Mouse (Mus musculus): ENCODE measurements around the gene Mmp14. TPM values are rescaled to one million over a fixed set of nuclear protein-coding genes. Genes with fewer than 3 reads are reported as not detected.

Gene Mmp14
- polyA plus RNA-seq, 1 experiment, result 119 TPM

DNA sequence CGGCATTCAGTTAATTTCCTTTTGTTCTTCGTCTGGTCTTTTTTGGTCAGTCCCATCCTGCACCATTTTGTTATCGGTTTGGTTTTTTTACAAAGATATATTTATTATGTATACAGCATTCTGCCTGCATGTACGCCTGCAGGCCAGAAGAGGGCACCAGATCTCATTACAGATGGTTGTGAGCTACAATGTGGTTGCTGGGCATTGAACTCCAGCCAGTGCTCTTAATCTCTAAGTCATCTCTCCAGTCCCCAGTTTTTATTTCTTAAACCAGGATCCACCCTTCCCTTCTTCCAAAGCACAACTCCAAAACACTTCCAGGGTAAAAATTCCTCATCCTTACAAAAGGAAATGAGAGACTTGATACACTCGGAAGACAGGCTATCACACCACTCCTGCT, 8.0 kb upstream of the Mmp14 start:
- whole genome bisulfite sequencing, result 66% methylated on average over 5 of the region's 5 CpGs
- DNase-seq, result no peak
- Histone ChIP-seq H3K4me3 (replicated peaks; ENCODE audit: extremely low read depth, low read depth, low read length) (no peak overlapping the region), H3K4me1 (ENCODE audit: control insufficient read depth, insufficient read depth, low read length) (peaks cover 4% of the 10 kb centered on the region)
- no peak for TF ChIP-seq POLR2A (IDR thresholded peaks at IDR 0.05; ENCODE audit: borderline replicate concordance, extremely low read depth, low read depth, low read length)
- TF ChIP-seq CTCF (IDR thresholded peaks at IDR 0.05; ENCODE audit: insufficient read depth, low read length), result peak; percentile 73

DNA sequence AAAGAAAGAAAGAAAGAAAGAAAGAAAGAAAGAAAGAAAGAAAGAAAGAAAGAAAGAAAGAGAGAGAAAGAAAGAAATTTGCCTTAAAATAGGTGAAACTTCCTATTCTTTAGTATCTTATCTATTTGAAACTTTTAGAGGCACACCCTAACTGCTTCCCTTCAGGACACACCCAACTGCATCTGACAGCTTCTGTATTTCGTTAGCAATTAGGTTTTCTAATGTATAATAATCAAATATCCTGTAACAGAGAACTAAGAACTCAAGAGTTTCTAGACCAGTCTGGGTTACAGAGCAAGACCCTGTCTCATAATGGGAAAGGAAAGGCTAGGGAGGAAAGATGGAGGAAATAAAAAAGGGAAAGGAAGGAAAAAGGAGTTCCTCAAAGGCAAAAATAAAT, 6.8 kb upstream of the Mmp14 start:
- no peak for DNase-seq
- no peak overlapping the region for H3K4me3 ChIP-seq (replicated peaks; ENCODE audit: extremely low read depth, low read depth, low read length)
- TF ChIP-seq POLR2A (IDR thresholded peaks at IDR 0.05; ENCODE audit: borderline replicate concordance, extremely low read depth, low read depth, low read length) (no peak), CTCF (IDR thresholded peaks at IDR 0.05; ENCODE audit: insufficient read depth, low read length) (no peak)
- peaks cover 4% of the 10 kb centered on the region for H3K4me1 ChIP-seq (ENCODE audit: control insufficient read depth, insufficient read depth, low read length)
- WGBS, result 51% methylated on average over 1 of the region's 1 CpGs

DNA sequence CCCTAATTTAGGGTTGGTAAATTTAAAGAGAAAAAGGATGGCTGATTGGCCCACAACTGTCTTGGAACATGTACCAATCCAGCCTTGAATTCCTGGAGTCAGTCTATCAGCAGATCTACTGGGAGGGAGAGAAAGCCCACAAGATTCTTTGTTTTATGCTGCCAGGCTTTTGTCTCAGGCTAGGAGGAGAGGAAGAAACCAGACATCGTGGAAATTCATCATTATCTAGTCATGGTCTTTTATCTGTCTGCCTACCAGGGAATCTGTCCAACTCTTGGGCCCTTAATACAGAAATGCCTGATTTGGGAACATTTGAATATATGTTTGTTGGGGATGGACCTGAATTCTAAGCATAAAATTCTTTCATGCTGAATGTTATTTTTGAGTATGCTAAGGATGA, 5.9 kb upstream of the Mmp14 start:
- WGBS, result 54% methylated on average over 1 of the region's 1 CpGs
- peaks cover 8% of the 10 kb centered on the region for H3K4me1 ChIP-seq (ENCODE audit: control insufficient read depth, insufficient read depth, low read length)
- DNase-seq, result no peak
- H3K4me3 ChIP-seq (replicated peaks; ENCODE audit: extremely low read depth, low read depth, low read length), result no peak overlapping the region
- TF ChIP-seq CTCF (IDR thresholded peaks at IDR 0.05; ENCODE audit: insufficient read depth, low read length) (no peak), POLR2A (IDR thresholded peaks at IDR 0.05; ENCODE audit: borderline replicate concordance, extremely low read depth, low read depth, low read length) (no peak)

DNA sequence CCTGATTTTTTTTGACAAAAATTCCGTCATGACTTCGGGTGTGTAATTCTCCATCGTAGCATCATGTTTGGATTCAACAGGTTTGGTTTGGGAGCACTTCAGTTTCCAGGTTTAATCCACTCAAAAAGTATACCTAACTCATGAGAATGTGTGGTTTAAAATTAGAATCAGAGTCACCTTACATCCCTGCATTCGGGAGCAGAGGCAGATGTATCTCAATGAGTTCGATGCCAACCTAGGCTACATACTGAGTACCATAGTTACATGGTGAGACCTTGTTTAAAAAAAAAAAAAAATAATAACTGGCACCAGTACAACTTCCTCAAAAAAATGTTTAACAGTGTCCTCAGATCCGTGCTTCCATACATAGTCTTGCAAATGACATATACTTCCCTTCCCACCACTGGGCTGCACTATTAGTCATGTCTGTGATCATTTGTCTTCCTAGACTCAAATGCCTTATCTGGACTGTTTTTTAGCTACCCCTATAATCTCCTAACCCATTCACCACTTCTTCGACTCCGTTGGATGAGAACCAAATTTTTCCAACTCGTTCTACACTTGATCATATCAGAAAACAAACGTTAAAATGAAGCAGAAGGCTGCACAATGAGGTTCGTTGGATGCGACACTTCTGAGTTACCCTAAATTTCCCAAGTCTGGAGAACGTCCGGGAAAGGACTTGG, 5.3 kb upstream of the Mmp14 start:
- Histone ChIP-seq H3K4me1 (ENCODE audit: control insufficient read depth, insufficient read depth, low read length) (peaks cover 11% of the 10 kb centered on the region), H3K4me3 (replicated peaks; ENCODE audit: extremely low read depth, low read depth, low read length) (peak overlapping the region; percentile 98)
- TF ChIP-seq CTCF (IDR thresholded peaks at IDR 0.05; ENCODE audit: insufficient read depth, low read length) (no peak), POLR2A (IDR thresholded peaks at IDR 0.05; ENCODE audit: borderline replicate concordance, extremely low read depth, low read depth, low read length) (no peak)
- 26% methylated on average over 14 of the region's 14 CpGs for WGBS
- no peak for DNase-seq

DNA sequence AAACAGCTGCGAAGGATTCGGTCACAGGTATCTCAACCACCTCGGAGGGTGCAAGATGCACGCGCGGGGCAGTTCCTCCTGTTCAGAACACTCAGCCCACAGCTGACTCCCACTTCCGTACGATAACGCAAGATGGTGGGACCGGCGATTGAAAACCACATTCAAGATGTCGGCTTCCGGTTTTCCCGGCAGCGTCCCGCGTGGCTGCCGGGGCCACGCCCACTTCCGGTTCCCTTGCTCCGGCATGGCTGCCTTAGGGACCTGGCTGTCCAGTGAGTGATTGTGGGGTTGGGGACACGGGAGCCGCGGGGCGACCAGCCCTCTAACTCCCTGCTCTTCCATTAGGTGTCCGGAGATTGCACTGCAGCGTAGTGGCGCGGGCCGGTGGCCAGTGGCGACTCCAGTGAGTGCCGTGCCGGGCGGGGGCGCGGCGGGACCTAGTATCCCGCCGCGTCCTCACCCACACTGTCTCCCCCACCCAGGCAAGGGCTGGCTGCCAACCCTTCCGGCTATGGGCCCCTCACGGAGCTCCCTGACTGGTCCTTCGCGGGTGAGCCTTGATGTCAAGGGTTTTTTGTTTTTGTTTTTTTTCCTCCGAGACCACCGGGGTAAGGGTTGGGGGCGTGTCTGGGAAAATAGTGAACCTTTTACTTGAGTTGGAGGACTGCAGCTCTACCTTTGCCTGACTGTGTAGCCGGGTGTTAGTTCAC, 4.6 kb upstream of the Mmp14 start, which contains the start of gene Mrpl52:
Mrpl52 (plus strand) TSS at position 221 of the 710 bp plus-strand sequence.
- DNase-seq, result peak; percentile 91
- TF ChIP-seq POLR2A (IDR thresholded peaks at IDR 0.05; ENCODE audit: borderline replicate concordance, extremely low read depth, low read depth, low read length) (peak; percentile 88; the same call in 1 of the 2 replicates), CTCF (IDR thresholded peaks at IDR 0.05; ENCODE audit: insufficient read depth, low read length) (no peak)
- WGBS, result 1% methylated on average over 48 of the region's 48 CpGs
- H3K4me1 ChIP-seq (ENCODE audit: control insufficient read depth, insufficient read depth, low read length), result peaks cover 11% of the 10 kb centered on the region
- peak within 1 kb of the TSS; percentile 98 for H3K4me3 ChIP-seq (replicated peaks; ENCODE audit: extremely low read depth, low read depth, low read length)

DNA sequence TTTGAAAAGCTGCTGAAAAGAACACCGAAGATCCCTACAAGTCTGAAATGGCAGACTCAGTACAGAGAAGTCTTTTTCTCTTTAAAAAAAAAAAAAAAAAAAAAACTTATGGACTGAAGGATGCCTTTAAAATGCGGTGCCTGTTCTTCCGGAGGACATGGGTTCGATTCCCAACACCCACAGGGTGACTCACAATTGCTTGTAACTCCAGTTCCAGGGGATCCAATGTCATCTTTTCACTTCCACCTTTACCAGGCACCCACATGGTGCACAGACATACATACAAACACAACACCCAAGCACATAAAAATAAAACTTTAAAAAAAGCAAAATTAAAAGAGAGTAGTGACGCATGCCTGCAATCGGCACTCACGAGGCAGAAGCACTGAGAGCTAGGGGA, 3.7 kb upstream of the Mmp14 start:
- WGBS, result 82% methylated on average over 7 of the region's 7 CpGs

DNA sequence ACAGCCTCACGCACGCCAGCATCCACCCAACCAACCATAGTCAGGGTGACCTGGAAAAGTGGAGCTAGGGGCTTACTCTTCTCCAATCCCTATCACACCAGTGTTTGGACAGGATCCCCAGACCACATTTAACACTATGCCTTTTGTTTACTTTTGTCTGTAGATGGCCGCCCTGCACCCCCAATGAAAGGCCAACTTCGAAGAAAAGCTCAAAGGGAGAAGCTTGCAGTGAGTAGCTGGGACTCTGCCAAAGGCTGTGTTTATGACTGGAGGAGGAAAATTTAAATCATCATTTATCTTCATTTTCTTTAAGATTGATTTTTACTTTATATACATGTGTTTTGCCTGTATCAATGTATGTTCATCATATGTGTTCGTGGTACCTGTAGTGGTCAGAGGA, 3.0 kb upstream of the Mmp14 start:
- Histone ChIP-seq H3K4me1 (ENCODE audit: control insufficient read depth, insufficient read depth, low read length) (peaks cover 18% of the 10 kb centered on the region), H3K4me3 (replicated peaks; ENCODE audit: extremely low read depth, low read depth, low read length) (no peak overlapping the region)
- DNase-seq, result no peak
- WGBS, result 81% methylated on average over 5 of the region's 5 CpGs
- TF ChIP-seq CTCF (IDR thresholded peaks at IDR 0.05; ENCODE audit: insufficient read depth, low read length) (no peak), POLR2A (IDR thresholded peaks at IDR 0.05; ENCODE audit: borderline replicate concordance, extremely low read depth, low read depth, low read length) (no peak)

More for the DNA sequence above, 3.7 kb upstream of the Mmp14 start:
- DNase-seq, result no peak
- TF ChIP-seq POLR2A (IDR thresholded peaks at IDR 0.05; ENCODE audit: borderline replicate concordance, extremely low read depth, low read depth, low read length) (no peak), CTCF (IDR thresholded peaks at IDR 0.05; ENCODE audit: insufficient read depth, low read length) (no peak)
- Histone ChIP-seq H3K4me3 (replicated peaks; ENCODE audit: extremely low read depth, low read depth, low read length) (no peak overlapping the region), H3K4me1 (ENCODE audit: control insufficient read depth, insufficient read depth, low read length) (peaks cover 11% of the 10 kb centered on the region)

DNA sequence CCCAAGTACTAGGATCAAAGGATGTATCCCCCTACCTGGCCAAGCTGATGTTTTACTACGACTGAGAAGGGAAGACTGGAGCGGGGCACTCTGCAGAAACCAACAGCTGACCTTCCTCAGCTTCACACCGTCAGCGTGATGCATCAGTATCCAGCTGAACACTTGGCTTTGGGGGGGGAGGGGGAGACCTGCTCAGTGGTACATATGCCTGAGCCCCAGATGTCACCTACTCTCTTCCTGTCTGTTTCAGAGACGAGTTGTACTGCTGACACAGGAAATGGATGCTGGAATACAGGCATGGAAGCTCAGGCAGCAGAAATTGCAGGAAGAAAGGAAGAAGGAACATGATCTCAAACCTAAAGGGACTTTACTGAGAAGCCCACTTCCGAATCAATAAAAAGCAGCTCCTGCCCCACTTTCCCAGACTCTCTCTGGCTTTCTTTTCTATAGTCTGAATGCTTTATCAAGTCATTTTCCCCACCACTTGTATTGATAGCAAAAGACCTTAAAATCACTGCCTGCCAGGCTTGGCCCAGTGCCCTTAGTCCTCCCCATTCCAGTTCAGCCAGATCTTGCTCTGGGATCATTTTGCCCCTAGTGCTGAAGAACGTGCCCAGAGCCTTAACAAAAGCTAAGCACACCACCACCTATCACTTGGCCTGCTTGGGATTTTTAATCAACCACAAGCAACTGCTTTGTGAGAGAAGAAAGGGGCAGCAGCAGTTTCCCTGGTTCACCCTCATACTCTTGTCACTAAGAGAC, 1.9 kb upstream of the Mmp14 start:
- no peak overlapping the region for H3K4me3 ChIP-seq (replicated peaks; ENCODE audit: extremely low read depth, low read depth, low read length)
- no peak for DNase-seq
- peaks cover 25% of the 10 kb centered on the region for H3K4me1 ChIP-seq (ENCODE audit: control insufficient read depth, insufficient read depth, low read length)
- WGBS, result 32% methylated on average over 7 of the region's 7 CpGs
- TF ChIP-seq CTCF (IDR thresholded peaks at IDR 0.05; ENCODE audit: insufficient read depth, low read length), result no peak
- TF ChIP-seq POLR2A (IDR thresholded peaks at IDR 0.05; ENCODE audit: borderline replicate concordance, extremely low read depth, low read depth, low read length), result no peak

DNA sequence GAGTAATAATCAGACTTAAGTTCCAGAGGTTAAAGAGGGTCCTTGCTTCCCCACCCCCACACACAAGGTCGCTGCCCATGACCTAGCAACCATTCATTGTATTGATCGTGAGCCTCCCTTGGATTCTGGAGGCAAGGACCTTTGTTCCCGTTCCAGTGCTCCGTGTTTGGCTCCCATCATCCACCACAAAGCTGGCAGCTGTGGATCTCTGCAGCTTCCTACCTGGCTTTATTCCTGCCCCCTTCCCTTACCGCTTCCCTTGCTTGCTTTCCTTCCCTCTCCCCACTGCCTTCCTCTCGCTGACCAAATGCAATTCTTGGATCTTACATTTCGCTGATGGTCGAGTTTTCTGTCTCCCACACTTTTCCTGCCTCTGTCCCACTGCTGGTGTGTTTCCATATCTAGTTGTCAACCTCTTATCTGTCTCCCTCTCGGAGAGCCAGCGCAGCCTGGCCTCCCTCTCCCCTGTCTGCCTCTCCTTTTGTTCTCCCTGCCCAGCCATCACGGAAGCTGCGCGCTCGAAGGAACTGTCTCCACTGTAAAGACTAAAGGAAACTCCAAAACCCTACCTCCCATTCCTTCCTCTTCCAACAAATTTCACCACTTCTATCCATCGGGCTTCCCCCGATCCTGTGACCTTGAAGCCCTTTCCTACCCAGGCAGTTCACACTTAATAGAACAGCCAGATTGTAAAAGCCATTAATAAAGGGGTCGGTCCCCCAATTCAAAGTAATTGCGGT, 836 bp upstream of the Mmp14 start:
- WGBS, result 18% methylated on average over 18 of the region's 18 CpGs
- peaks cover 25% of the 10 kb centered on the region for H3K4me1 ChIP-seq (ENCODE audit: control insufficient read depth, insufficient read depth, low read length)
- peak overlapping the region; percentile 75 for H3K4me3 ChIP-seq (replicated peaks; ENCODE audit: extremely low read depth, low read depth, low read length)
- no peak for DNase-seq
- TF ChIP-seq CTCF (IDR thresholded peaks at IDR 0.05; ENCODE audit: insufficient read depth, low read length) (no peak), POLR2A (IDR thresholded peaks at IDR 0.05; ENCODE audit: borderline replicate concordance, extremely low read depth, low read depth, low read length) (0 out of 2 replicates have a peak, but pooled peaks have one; percentile 16)

Data from lung, adult 2 months (tissue).